Mouse (Mus musculus): ENCODE measurements around the gene Btbd35f5. TPM values are rescaled to one million over a fixed set of nuclear protein-coding genes. Genes with fewer than 3 reads are reported as not detected.
"Not testable (repeated sequence)": the region's sequence is repeated elsewhere in the genome, so short reads cannot be mapped to it uniquely, and the experiment has no call there.

The Btbd35f5 gene
- not detected in 2 replicates for polyA plus RNA-seq (2015; fragmentation: Nextera tagmentation; extraction: Ambion mirVana)

DNA sequence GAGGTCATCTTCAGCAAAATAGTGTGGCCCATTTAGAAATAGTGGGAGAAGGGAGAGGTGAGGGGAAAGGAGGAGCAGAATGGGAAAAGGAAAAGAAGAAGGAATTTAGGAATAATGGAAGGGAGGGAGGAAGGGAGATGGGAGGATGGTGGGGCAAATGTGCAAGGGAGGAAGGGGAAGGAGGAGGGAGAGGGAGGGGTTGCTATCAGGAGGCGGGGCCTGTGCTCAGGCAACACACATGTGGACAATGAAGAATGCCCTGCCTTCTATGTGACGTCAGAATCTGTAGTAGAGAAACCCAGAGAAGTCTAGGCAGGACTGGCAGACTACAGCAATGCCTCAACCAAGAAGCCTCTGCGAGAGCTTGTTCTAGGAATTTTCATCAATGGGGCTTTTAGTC lies at the start of gene Btbd35f5:
TSS of gene Btbd35f5 (plus strand) at position 301 of the 400 bp plus-strand sequence.
- not testable (repeated sequence) for H3K9me3 ChIP-seq (replicated peaks); H3K4me2 ChIP-seq (replicated peaks); H3K36me3 ChIP-seq; H3K27me3 ChIP-seq; H3K9ac ChIP-seq; H3K4me1 ChIP-seq; ATAC-seq (ENCODE audit: insufficient number of reproducible peaks, low FRiP score, low TSS enrichment, low read depth); H3K4me3 ChIP-seq (replicated peaks); H3K27ac ChIP-seq (replicated peaks)
- no CpG with 5 or more reads among the region's 3 CpGs for WGBS

DNA sequence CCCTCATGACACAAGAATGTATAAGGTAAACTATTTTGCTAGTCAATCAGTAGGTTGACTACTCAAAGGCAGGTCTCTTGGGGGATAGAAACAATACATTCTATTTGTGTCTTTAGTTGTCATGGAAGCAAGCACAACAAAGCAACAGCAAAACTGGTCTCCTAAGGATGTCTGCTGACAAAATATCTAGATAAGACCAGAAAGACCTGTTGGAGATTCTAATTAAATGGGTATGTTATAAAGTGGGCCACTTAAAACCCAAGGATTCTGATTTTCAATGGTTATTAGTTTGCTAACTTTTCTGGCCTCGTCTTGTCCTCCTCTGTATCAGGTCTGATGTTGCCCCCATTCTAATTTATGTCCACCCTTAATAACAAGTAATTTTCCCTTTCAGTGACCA lies 32.2 kb upstream of the Btbd35f5 start, which contains the start of gene Gm21789:
TSS of gene Gm21789 (plus strand) at position 301 of the 400 bp plus-strand sequence.
- not testable (repeated sequence) for H3K36me3 ChIP-seq; H3K9me3 ChIP-seq (replicated peaks); H3K4me1 ChIP-seq; H3K4me3 ChIP-seq (replicated peaks); ATAC-seq (ENCODE audit: insufficient number of reproducible peaks, low FRiP score, low TSS enrichment, low read depth); H3K9ac ChIP-seq; H3K27ac ChIP-seq (replicated peaks); H3K27me3 ChIP-seq; H3K4me2 ChIP-seq (replicated peaks)
- no CpG with 5 or more reads among the region's 1 CpGs for WGBS

Other genes starting within 250 kb of the Btbd35f5 start
- not detected in 2 replicates for gene Btbd35f21, start 247.8 kb upstream of the Btbd35f5 start, polyA plus RNA-seq (2015; fragmentation: Nextera tagmentation; extraction: Ambion mirVana)
- not detected in 2 replicates for gene Btbd35f30, start 79.3 kb upstream of the Btbd35f5 start, polyA plus RNA-seq (2015; fragmentation: Nextera tagmentation; extraction: Ambion mirVana)
- not detected in 2 replicates for gene Gm21789, start 32.1 kb upstream of the Btbd35f5 start, polyA plus RNA-seq (2015; fragmentation: Nextera tagmentation; extraction: Ambion mirVana)